Mouse (Mus musculus) megakaryocyte, embryonic 14.5 days (primary cell): ENCODE measurements around the gene Rsbn1l. TPM values are rescaled to one million over a fixed set of nuclear protein-coding genes. Genes with fewer than 3 reads are reported as not detected.
A peak's percentile ranks its signal among the peaks of the same experiment; 100 is the strongest.

Experiments used
- H3K27me3 ChIP-seq: replicated peaks from 2 replicates; pipeline ENCODE3; 2012; ENCODE audit warnings: inconsistent platforms
- H3K36me3 ChIP-seq: replicated peaks from 2 replicates; pipeline ENCODE3; 2012; ENCODE audit warnings: low read length, inconsistent platforms, mixed read lengths
- H3K4me1 ChIP-seq: 2 replicates; pipeline ENCODE4 v1.6.1; 2012; ENCODE audit warnings: inconsistent platforms
- H3K4me3 ChIP-seq: replicated peaks from 2 replicates; pipeline ENCODE3; 2012; ENCODE audit warnings: moderate library complexity, mild to moderate bottlenecking, inconsistent platforms
- H3K9me3 ChIP-seq: 2 replicates; pipeline ENCODE4 v1.6.1; 2012; ENCODE audit warnings: inconsistent platforms
- FLI1 ChIP-seq: IDR thresholded peaks from 2 replicates; pipeline ENCODE4 v1.6.1; 2012; ENCODE audit warnings: low read length, inconsistent platforms, mixed read lengths
- GATA1 ChIP-seq: IDR thresholded peaks from 3 replicates; pipeline ENCODE4 v1.6.1; 2012; ENCODE audit warnings: mixed read lengths, low read length, inconsistent platforms, borderline replicate concordance
- polyA plus RNA-seq: library from polyadenylated mRNA; stranded (reverse); fragments of >175 nt; gene quantifications from 2 replicates; pipeline ENCODE4 v1.2.3, GENCODE M21; 2012; ENCODE audit warnings: low replicate concordance; ENCODE audit not compliant: insufficient read depth

The Rsbn1l gene
- polyA plus RNA-seq, 1 experiment = 15.8 TPM

DNA sequence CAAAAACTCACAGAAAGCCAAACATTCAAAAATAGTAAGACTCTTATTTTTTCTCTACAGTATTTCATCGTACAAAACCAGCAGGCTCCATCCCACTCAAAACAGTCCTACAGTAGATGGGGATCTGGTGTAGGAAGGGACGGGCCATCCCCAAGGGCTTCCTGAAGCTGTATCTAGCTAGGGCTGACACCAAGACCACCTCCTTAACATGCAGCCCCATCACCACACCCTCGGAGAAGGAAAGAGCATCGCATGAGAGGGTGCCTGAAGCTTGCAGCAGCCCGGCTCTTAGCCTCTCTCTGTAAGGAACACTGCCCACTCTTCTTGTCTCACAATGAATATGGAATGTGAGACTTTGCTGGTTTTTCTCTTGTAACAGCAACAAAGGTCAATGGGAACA, 17.7 kb downstream of the Rsbn1l start:
- Histone ChIP-seq H3K4me1 (peaks cover 89% of the 10 kb centered on the region), H3K36me3 (peaks cover 47% of the 10 kb centered on the region), H3K27me3 (no peaks in the 10 kb centered on the region), H3K9me3 (no peaks in the 10 kb centered on the region), H3K4me3 (peak overlapping the region; percentile 87)
- TF ChIP-seq GATA1 = no peak
- no peak for TF ChIP-seq FLI1

DNA sequence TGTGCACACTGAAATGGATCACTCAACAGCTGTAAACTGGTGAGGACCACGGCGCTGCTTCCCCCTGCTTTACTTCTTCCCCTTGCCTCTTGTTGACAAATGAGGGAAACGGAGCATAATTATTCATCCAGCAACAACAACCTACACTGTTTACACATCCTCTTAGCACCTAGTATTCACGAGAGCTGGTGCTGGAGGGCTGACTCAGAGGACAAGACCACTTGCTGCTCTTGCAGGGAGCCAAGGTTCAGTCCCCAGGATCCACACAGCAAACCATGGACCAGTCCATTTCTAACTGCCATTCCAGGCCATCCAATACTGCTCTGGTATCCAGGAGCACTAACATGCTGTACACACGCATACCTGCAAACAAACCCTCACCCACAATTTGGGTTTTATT, 20.3 kb downstream of the Rsbn1l start:
- H3K4me1 ChIP-seq = peaks cover 92% of the 10 kb centered on the region
- H3K36me3 ChIP-seq = peaks cover 50% of the 10 kb centered on the region
- no peaks in the 10 kb centered on the region for H3K27me3 ChIP-seq
- no peaks in the 10 kb centered on the region for H3K9me3 ChIP-seq
- H3K4me3 ChIP-seq = peak overlapping the region; percentile 78
- TF ChIP-seq GATA1 (no peak), FLI1 (no peak)

DNA sequence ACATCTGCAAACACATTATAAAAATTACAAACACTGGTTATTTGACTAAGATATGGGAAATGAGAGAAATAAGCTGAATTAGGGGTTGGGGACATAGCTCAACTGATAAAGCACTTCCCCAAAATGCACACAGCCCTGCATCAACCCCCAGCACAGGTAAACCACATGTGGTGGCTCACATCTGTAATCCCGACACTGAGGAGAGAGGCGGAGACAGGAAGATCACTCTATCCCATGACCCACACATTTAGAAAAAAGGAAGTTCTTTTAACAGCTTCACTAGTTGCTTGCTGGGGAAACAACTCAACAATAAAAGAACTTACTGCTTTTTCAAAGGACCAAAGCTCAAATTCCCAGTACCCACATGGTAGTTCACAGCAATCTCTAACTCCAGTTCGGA, 23.6 kb downstream of the Rsbn1l start:
- Histone ChIP-seq H3K4me1 (peaks cover 86% of the 10 kb centered on the region), H3K4me3 (peak overlapping the region; percentile 72)

GRCm38 (mm10) chr5:20931300-20931699, 24.9 kb downstream of the Rsbn1l start:
- Histone ChIP-seq H3K9me3 (no peaks in the 10 kb centered on the region), H3K36me3 (peaks cover 45% of the 10 kb centered on the region), H3K4me3 (no peak overlapping the region), H3K27me3 (no peaks in the 10 kb centered on the region), H3K4me1 (peaks cover 77% of the 10 kb centered on the region)
- TF ChIP-seq FLI1 (no peak), GATA1 (no peak)

More for the DNA sequence above, 23.6 kb downstream of the Rsbn1l start:
- TF ChIP-seq GATA1 = no peak
- no peak for TF ChIP-seq FLI1
- H3K27me3 ChIP-seq = no peaks in the 10 kb centered on the region
- no peaks in the 10 kb centered on the region for H3K9me3 ChIP-seq
- H3K36me3 ChIP-seq = peaks cover 38% of the 10 kb centered on the region

DNA sequence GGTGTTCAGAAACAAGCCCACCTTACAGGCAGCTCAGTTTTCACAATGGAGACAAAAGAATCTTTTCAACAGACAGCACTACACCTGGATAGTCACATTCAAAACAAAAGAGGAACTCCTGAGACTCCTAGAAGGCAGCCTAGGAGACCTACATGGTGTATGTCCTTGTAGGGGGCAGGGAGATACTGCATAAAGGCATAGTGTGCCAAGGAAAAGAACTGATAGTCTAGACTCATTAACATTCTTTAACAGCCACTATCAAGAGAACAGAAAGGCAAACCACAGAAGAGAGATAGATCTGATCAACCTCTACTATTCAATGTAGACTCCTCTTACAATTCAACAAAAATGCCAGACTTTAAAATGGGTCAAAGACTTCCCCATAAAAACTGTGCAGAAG, 25.8 kb downstream of the Rsbn1l start:
- H3K36me3 ChIP-seq = peaks cover 44% of the 10 kb centered on the region
- TF ChIP-seq FLI1 (no peak), GATA1 (no peak)
- no peaks in the 10 kb centered on the region for H3K27me3 ChIP-seq
- peaks cover 74% of the 10 kb centered on the region for H3K4me1 ChIP-seq
- H3K9me3 ChIP-seq = no peaks in the 10 kb centered on the region
- no peak overlapping the region for H3K4me3 ChIP-seq

DNA sequence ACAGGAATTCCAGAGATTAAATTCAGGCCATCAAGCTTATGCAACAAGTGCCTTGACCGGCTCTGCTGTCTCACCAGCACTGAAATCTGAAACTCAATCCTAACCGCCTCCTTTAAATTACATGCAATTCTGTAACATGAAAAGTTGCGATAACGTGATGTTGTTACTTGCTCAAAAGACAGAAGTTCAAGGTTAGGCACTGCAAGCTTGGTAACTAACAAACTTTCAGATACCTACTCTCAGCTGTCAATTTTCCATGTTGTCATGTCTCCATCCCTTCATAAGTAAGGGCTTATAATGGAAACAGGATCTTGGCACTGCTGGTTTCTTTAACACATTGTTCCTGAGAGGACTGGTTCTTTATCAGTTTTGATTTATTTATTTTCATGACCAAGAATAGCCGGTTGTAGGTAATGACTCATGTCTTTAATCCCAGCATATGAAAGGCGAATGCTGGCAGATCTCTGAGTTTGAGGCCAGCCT, 26.5 kb downstream of the Rsbn1l start:
- TF ChIP-seq GATA1 = no peak
- TF ChIP-seq FLI1 = no peak
- no peaks in the 10 kb centered on the region for H3K27me3 ChIP-seq
- no peaks in the 10 kb centered on the region for H3K9me3 ChIP-seq
- peaks cover 72% of the 10 kb centered on the region for H3K4me1 ChIP-seq
- H3K4me3 ChIP-seq = no peak overlapping the region
- peaks cover 47% of the 10 kb centered on the region for H3K36me3 ChIP-seq

DNA sequence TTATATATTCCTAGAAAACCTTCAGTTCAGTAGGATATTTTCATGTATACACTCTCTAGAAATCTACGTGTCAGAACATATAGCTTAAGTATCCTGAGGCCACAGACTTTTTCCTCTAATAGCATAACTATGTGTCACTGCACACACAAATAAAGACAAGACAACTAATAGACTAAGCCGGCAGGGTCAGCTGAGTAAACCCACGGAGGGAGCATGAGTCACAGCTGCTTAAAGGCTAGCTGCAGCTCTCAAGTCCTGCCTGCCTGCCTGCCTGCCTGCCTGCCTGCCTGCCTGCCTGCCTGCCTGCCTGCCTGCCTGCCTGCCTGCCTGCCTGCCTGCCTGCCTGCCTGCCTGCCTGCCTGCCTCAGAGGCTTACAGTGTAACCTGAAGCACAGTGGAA, 30.7 kb downstream of the Rsbn1l start:
- H3K4me1 ChIP-seq = peaks cover 54% of the 10 kb centered on the region
- H3K27me3 ChIP-seq = no peaks in the 10 kb centered on the region
- no peak overlapping the region for H3K4me3 ChIP-seq
- H3K36me3 ChIP-seq = peaks cover 73% of the 10 kb centered on the region
- H3K9me3 ChIP-seq = no peaks in the 10 kb centered on the region
- TF ChIP-seq GATA1 = no peak
- no peak for TF ChIP-seq FLI1

DNA sequence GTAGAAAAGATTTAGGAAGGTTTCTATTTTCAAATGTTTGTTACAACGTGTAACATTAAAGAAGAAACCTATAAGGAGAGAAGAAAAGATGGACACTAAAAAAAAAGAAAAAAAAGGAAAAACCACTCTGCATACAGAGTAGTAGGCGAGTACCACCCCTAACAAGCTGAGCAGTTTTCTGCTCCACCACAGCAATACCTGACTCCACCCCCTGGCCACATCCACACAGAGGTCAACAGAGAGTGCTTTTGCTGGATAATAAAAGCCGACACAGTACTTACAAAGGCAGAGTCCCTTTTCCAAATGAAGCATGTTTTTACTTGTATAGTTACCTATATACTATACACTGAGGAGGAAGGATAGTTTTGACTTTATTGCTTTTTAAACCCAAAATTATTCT, 31.6 kb downstream of the Rsbn1l start:
- Histone ChIP-seq H3K36me3 (peaks cover 79% of the 10 kb centered on the region), H3K4me3 (no peak overlapping the region), H3K4me1 (peaks cover 49% of the 10 kb centered on the region), H3K9me3 (no peaks in the 10 kb centered on the region), H3K27me3 (no peaks in the 10 kb centered on the region)
- TF ChIP-seq FLI1 (no peak), GATA1 (no peak)

DNA sequence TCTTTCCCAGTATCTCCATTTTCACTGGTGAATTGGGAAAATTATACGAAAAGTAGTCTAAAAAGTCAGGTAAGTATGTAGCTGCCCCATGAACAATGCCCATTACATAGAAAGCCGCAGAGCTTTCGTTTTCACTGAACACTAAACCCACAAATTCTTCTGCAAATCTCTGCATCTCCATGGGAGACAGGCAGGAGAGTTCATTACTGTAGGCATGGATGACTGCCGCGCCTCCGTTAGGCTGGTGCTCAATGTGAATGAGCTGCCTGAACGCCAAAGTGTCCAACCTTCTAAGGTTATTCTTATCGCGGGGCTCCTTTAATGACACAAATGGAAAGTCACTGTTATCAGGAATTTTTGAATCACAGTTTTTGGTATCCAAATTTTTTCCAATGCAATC, 36.6 kb downstream of the Rsbn1l start:
- Histone ChIP-seq H3K9me3 (no peaks in the 10 kb centered on the region), H3K4me3 (no peak overlapping the region), H3K4me1 (peaks cover 55% of the 10 kb centered on the region), H3K36me3 (peaks cover 91% of the 10 kb centered on the region), H3K27me3 (no peaks in the 10 kb centered on the region)
- TF ChIP-seq FLI1 = no peak
- no peak for TF ChIP-seq GATA1

- Histone ChIP-seq H3K9me3 (no peaks in the 10 kb centered on the region), H3K27me3 (no peaks in the 10 kb centered on the region), H3K36me3 (peaks cover 93% of the 10 kb centered on the region), H3K4me1 (peaks cover 56% of the 10 kb centered on the region), H3K4me3 (no peak overlapping the region)
- TF ChIP-seq GATA1 = no peak
- TF ChIP-seq FLI1 = no peak
These were observed 37.2 kb downstream of the Rsbn1l start for GRCm38 (mm10) chr5:20918967-20919366.
